Mouse (Mus musculus): Measurements from ENCODE around the gene Usp30.

The Usp30 gene

GRCm38 (mm10) chr5:114127374-114128349 is 62.4 kb downstream of the Usp30 start, which contains the start of gene Alkbh2:
Gene Alkbh2 (minus strand): TSS chr5:114128218.
- DNase-seq, result peak; percentile 69

GRCm38 (mm10) chr5:114129550-114130210 is 64.4 kb downstream of the Usp30 start:
- no peak for DNase-seq

- peak; percentile 39 for DNase-seq
Observed at GRCm38 (mm10) chr5:114130211-114130605, 64.9 kb downstream of the Usp30 start, which contains the start of gene Ung. Gene Ung (plus strand): TSS chr5:114130386.

GRCm38 (mm10) chr5:114130698-114131520 is 65.6 kb downstream of the Usp30 start:
- peak; percentile 93 for DNase-seq

GRCm38 (mm10) chr5:114131521-114131840 is 66.2 kb downstream of the Usp30 start:
- peak; percentile 82 for DNase-seq

GRCm38 (mm10) chr5:114132841-114133240 is 67.6 kb downstream of the Usp30 start:
- DNase-seq, result no peak

- peak; percentile 45 for DNase-seq
Observed at GRCm38 (mm10) chr5:114134091-114134534, 68.9 kb downstream of the Usp30 start.

GRCm38 (mm10) chr5:114135516-114135915 is 70.3 kb downstream of the Usp30 start:
- no peak for DNase-seq

- DNase-seq, result no peak
Observed at GRCm38 (mm10) chr5:114137481-114138276, 72.4 kb downstream of the Usp30 start.

- no peak for DNase-seq
Observed at GRCm38 (mm10) chr5:114138277-114139164, 73.3 kb downstream of the Usp30 start.

- DNase-seq, result peak; percentile 89
Observed at GRCm38 (mm10) chr5:114139175-114139574, 73.9 kb downstream of the Usp30 start.

GRCm38 (mm10) chr5:114146028-114146888 is 81.0 kb downstream of the Usp30 start, which contains the start of gene Acacb:
Gene Acacb (plus strand): TSS chr5:114146535.
- DNase-seq, result peak; percentile 56

- DNase-seq, result no peak
Observed at GRCm38 (mm10) chr5:114147043-114147972, 82.0 kb downstream of the Usp30 start.

GRCm38 (mm10) chr5:114152359-114153092 is 87.3 kb downstream of the Usp30 start:
- DNase-seq, result peak; percentile 48

- peak; percentile 52 for DNase-seq
Observed at GRCm38 (mm10) chr5:114153490-114153889, 88.2 kb downstream of the Usp30 start.

- DNase-seq, result no peak
Observed at GRCm38 (mm10) chr5:114154765-114155164, 89.5 kb downstream of the Usp30 start.

- peak; percentile 82 for DNase-seq
Observed at GRCm38 (mm10) chr5:114155168-114155933, 90.1 kb downstream of the Usp30 start.

Measured in kidney, adult 11 months (tissue).